Mouse (Mus musculus) myocyte (in vitro differentiated cells): ENCODE results near the gene Polr3c.

Experiments
- CEBPB ChIP-seq: IDR thresholded peaks from 2 replicates; pipeline ENCODE4 v1.6.1; 2011; ENCODE audit warnings: mild to moderate bottlenecking, moderate library complexity; ENCODE audit not compliant: poor library complexity, insufficient read depth, severe bottlenecking
- E2F4 ChIP-seq: IDR thresholded peaks from one replicate; pipeline ENCODE4 v1.6.1; 2011; ENCODE audit warnings: mild to moderate bottlenecking, control low read depth, moderate library complexity; ENCODE audit not compliant: insufficient read depth
- MAX ChIP-seq: IDR thresholded peaks from one replicate; pipeline ENCODE4 v1.6.1; 2011; ENCODE audit warnings: low read depth, mild to moderate bottlenecking, control low read depth
- MYOD1 ChIP-seq, 3 experiments: IDR thresholded peaks; one replicate each; pipeline ENCODE4 v1.6.1; 2011; ENCODE audit warnings: control low read depth in 2 of 3, low read depth in 2 of 3, mild to moderate bottlenecking in 2 of 3, moderate library complexity in 1 of 3; ENCODE audit not compliant: insufficient read length in 2 of 3, control insufficient read depth in 1 of 3
- MYOG ChIP-seq, 3 experiments: IDR thresholded peaks; one replicate each; pipeline ENCODE4 v1.6.1; 2011; ENCODE audit warnings: control low read depth in 2 of 3, low read depth in 2 of 3, mild to moderate bottlenecking in 2 of 3; ENCODE audit not compliant: insufficient read length in 2 of 3, control insufficient read depth in 1 of 3, insufficient read depth in 1 of 3
- POLR2A ChIP-seq: IDR thresholded peaks from one replicate; pipeline ENCODE4 v1.6.1; 2011; ENCODE audit warnings: low read depth, mild to moderate bottlenecking, control low read depth, moderate library complexity; ENCODE audit not compliant: insufficient read length
- POLR2AphosphoS2 ChIP-seq: IDR thresholded peaks from one replicate; pipeline ENCODE4 v1.6.1; 2011; ENCODE audit warnings: low read depth, control low read depth; ENCODE audit not compliant: insufficient read length
- REST ChIP-seq: IDR thresholded peaks from one replicate; pipeline ENCODE4 v1.6.1; 2011; ENCODE audit warnings: mild to moderate bottlenecking, control low read depth, moderate library complexity; ENCODE audit not compliant: insufficient read depth, insufficient read length
- TCF12 ChIP-seq: IDR thresholded peaks from one replicate; pipeline ENCODE4 v1.6.1; 2011; ENCODE audit warnings: mild to moderate bottlenecking, control low read depth; ENCODE audit not compliant: poor library complexity, insufficient read depth, severe bottlenecking
- USF1 ChIP-seq: IDR thresholded peaks from one replicate; pipeline ENCODE4 v1.6.1; 2011; ENCODE audit warnings: low read depth, mild to moderate bottlenecking, control low read depth, moderate library complexity

GRCm38 (mm10) chr3:96675171-96675570 lies 52.3 kb downstream of the Polr3c start:
- TF ChIP-seq TCF12 = no peak
- TF ChIP-seq POLR2A = no peak
- TF ChIP-seq CEBPB = no peak
- no peak for TF ChIP-seq E2F4
- TF ChIP-seq REST = no peak
- no peak for TF ChIP-seq POLR2AphosphoS2
- TF ChIP-seq MYOG (IDR thresholded peaks at IDR 0.05; ENCODE audit: control insufficient read depth in 1 of 3, insufficient read depth in 1 of 3, insufficient read length in 2 of 3, low read depth in 2 of 3) = no peak
- TF ChIP-seq USF1 = no peak
- TF ChIP-seq MAX = no peak
- TF ChIP-seq MYOD1 (IDR thresholded peaks at IDR 0.05; ENCODE audit: control insufficient read depth in 1 of 3, insufficient read length in 2 of 3, low read depth in 2 of 3) = no peak
